Mouse (Mus musculus) olfactory bulb, adult 2 months (tissue): ENCODE measurements around the gene Ankrd50.

Experiments
- CTCF ChIP-seq: fragments of 200-500 bp; IDR thresholded peaks from 2 replicates; pipeline ENCODE4 v1.5.1; 2012; ENCODE audit warnings: low read depth, mild to moderate bottlenecking, low read length, moderate library complexity; ENCODE audit not compliant: insufficient read depth
- POLR2A ChIP-seq: fragments of 200-500 bp; IDR thresholded peaks from 2 replicates; pipeline ENCODE4 v1.6.1; 2012; ENCODE audit warnings: mild to moderate bottlenecking, low read depth, low read length, moderate library complexity; ENCODE audit not compliant: insufficient read depth

DNA sequence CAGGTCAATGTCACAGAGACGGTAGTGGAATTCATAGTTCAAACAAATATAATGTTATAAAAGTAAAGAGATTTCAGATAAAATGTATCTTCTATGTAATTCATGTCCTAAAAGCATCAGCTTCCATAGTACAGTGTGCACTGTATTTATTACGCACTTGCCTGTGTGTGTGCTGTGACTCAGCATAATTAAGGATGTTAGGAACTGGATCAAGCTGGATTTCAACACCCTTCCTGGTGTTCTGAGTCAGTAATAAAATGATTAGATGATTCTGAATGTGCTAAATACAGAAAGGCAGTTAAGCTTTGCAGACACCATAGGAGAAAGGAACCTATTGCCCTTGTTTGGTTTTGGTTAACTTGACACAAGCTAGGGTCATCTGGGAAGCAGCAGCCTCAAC, 21.5 kb downstream of the Ankrd50 start:
- TF ChIP-seq CTCF (no peak), POLR2A (no peak)
